Comparison of ENCODE assay signal across 9 mouse cellular contexts in the genomic region with DNA sequence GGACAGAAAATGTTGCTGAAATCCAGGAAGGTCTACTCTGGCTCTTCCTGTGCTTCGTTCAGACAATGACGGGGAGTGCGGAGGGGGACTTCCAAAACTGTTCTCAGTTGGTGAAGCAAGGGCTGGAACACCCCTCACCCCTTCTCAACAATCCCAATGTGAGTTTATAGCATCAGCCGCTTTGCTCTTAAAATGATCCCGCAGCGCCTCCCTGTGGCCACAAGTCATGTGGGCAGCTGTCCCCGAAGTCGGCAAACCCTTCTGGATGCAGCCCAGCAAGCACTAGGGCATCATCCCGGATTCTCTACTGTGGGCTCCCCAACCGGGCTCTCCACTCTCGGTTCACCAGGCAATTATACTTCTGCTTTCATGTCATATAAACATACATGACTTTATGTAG. TPM values are rescaled to one million over a fixed set of nuclear protein-coding genes. Genes with fewer than 3 reads are reported as not detected.
DNase-seq lines count a peak whose midpoint lies in the region; ATAC-seq and TF ChIP-seq lines count a peak whose summit lies in the region.
"Had no signal": no experiment of that assay in that cellular context is flagged by ENCODE, and none has a peak within 500 bp of the region (broad histone marks: within the 10 kb centered on the region; RNA-seq: fewer than 3 reads in every experiment).

No protein-coding gene starts in this region.

- TF ChIP-seq CTCF in liver, postnatal 0 days (IDR thresholded peaks at IDR 0.05; ENCODE audit: low read depth), result peak; percentile 85

- TF ChIP-seq EP300 in liver, postnatal 0 days (IDR thresholded peaks at IDR 0.05; ENCODE audit: low read depth), result no peak

- no peak overlapping the region for H3K4me3 ChIP-seq in liver, postnatal 0 days (ENCODE audit: low read depth, low read length)
- H3K4me3 ChIP-seq: heart, embryonic 13.5 days had no signal

- WGBS in liver, postnatal 0 days (ENCODE audit: insufficient replicate concordance), result 4% methylated on average over 11 of the region's 11 CpGs

- H3K9me3 ChIP-seq in liver, postnatal 0 days (ENCODE audit: low read length), result no peaks in the 10 kb centered on the region
- H3K9me3 ChIP-seq: heart, embryonic 13.5 days had no signal

- H3K4me2 ChIP-seq in liver, postnatal 0 days (ENCODE audit: low read depth, low read length), result no peak overlapping the region
- H3K4me2 ChIP-seq: heart, embryonic 13.5 days had no signal

- H3K27me3 ChIP-seq in liver, postnatal 0 days (ENCODE audit: insufficient read depth, low read length), result no peaks in the 10 kb centered on the region

- no peaks in the 10 kb centered on the region for H3K4me1 ChIP-seq in liver, postnatal 0 days (ENCODE audit: insufficient read depth)

- no peak overlapping the region for H3K27ac ChIP-seq in liver, postnatal 0 days (ENCODE audit: low read depth)
- H3K27ac ChIP-seq: heart, embryonic 13.5 days had no signal

- H3K36me3 ChIP-seq in liver, postnatal 0 days (replicated peaks; ENCODE audit: insufficient read depth, low read length), result no peaks in the 10 kb centered on the region
- H3K36me3 ChIP-seq: heart, embryonic 13.5 days had no signal

- peak; percentile 94 for ATAC-seq in common myeloid progenitor, adult 5-6 weeks (replicated peaks; ENCODE audit: low read depth, poor library complexity, severe bottlenecking)
- 0 out of 2 replicates have a peak, but pooled peaks have one; percentile 31 for ATAC-seq in liver, postnatal 0 days

- no peak overlapping the region for H3K9ac ChIP-seq in liver, postnatal 0 days (replicated peaks)
- H3K9ac ChIP-seq: heart, embryonic 13.5 days had no signal

- DNase-seq in 416B (ENCODE audit: low read depth) (peak; percentile 71), ZHBTc4 (ENCODE audit: low read depth, low spot score) (peak; percentile 70)
- peak; percentile 27 to 49 for DNase-seq in gastrocnemius, adult 8-10 months (ENCODE audit: low spot score in 2 of 2)
- peak; percentile 59 to 83 for DNase-seq in kidney, postnatal 25 days
- DNase-seq in liver, postnatal 0 days, result peak; percentile 81
- peak; percentile 38 for DNase-seq in ovary, adult 18-20 months (ENCODE audit: low spot score)
- DNase-seq in thymus, adult 18-20 months, result peak; percentile 11 to 29

RNA-seq across cellular contexts. Expression of gene Sacs, which starts 25.9 kb away (rescaled TPM):
- total RNA-seq in common myeloid progenitor, adult 5-6 weeks (2017), result 27.4 and 33.3 TPM in 2 replicates
- total RNA-seq in gastrocnemius, adult 8-10 months (2022), result 10 to 100 TPM in 2 of 4 experiments, 1 to 10 TPM in 2; 8.4 to 14.2 (median 10.9) TPM
- polyA plus RNA-seq in liver, postnatal 0 days (2015; fragmentation: Nextera tagmentation; extraction: Ambion mirVana), result 0.33 and 0.43 TPM in 2 replicates

Comparison
In these comparisons a context has a peak if more than half of its experiments do, and no peak if none do; other contexts are left out.
1. DNase-seq: peak in every context shown above with its lines; median percentile 81 in liver, postnatal 0 days; 71 in 416B; 71 in kidney, postnatal 25 days; 70 in ZHBTc4; 38 in gastrocnemius, adult 8-10 months; 38 in ovary, adult 18-20 months; 20 in thymus, adult 18-20 months.